Mouse (Mus musculus): ENCODE results near the gene Iah1. TPM values are rescaled to one million over a fixed set of nuclear protein-coding genes. Genes with fewer than 3 reads are reported as not detected.

Gene Iah1
- polyA plus RNA-seq, 1 experiment from 2014 or later = 48.7 TPM

GRCm38 (mm10) chr12:21350113-21350876, 34.1 kb downstream of the Iah1 start:
- 89% methylated on average over 7 of the region's 7 CpGs for WGBS

GRCm38 (mm10) chr12:21353681-21354080, 37.5 kb downstream of the Iah1 start:
- Histone ChIP-seq H3K9ac (ENCODE audit: low read length) (no peak overlapping the region), H3K27me3 (ENCODE audit: control insufficient read depth, insufficient read depth, low read length) (no peaks in the 10 kb centered on the region), H3K36me3 (ENCODE audit: control insufficient read depth, insufficient read depth, low read length) (peaks cover 62% of the 10 kb centered on the region), H3K4me2 (ENCODE audit: low read length) (no peak overlapping the region), H3K27ac (replicated peaks in 1 of 2; ENCODE audit: control insufficient read depth in 1 of 2, insufficient read depth in 1 of 2, low read depth in 2 of 2, low read length in 2 of 2) (no peak overlapping the region), H3K9me3 (ENCODE audit: control insufficient read depth, low read length) (peaks cover 6% of the 10 kb centered on the region; the same call in 1 of the 2 replicates), H3K4me3 (ENCODE audit: control insufficient read depth in 1 of 2, insufficient read depth in 1 of 2, low read depth in 1 of 2, low read length in 2 of 2) (no peak overlapping the region), H3K4me1 (ENCODE audit: control insufficient read depth in 2 of 2, insufficient read depth in 2 of 2, low read length in 2 of 2) (no peaks in the 10 kb centered on the region)
- WGBS = 94% methylated on average over 8 of the region's 8 CpGs
- ATAC-seq (ENCODE audit: insufficient number of reproducible peaks, insufficient read depth, low FRiP score, low read depth) = no peak

More at GRCm38 (mm10) chr12:21350113-21350876, 34.1 kb downstream of the Iah1 start:
- Histone ChIP-seq H3K9ac (ENCODE audit: low read length) (no peak overlapping the region), H3K9me3 (ENCODE audit: control insufficient read depth, low read length) (peaks cover 6% of the 10 kb centered on the region; the same call in 1 of the 2 replicates), H3K27me3 (ENCODE audit: control insufficient read depth, insufficient read depth, low read length) (no peaks in the 10 kb centered on the region), H3K4me3 (ENCODE audit: control insufficient read depth in 1 of 2, insufficient read depth in 1 of 2, low read depth in 1 of 2, low read length in 2 of 2) (no peak overlapping the region), H3K36me3 (ENCODE audit: control insufficient read depth, insufficient read depth, low read length) (peaks cover 76% of the 10 kb centered on the region), H3K27ac (replicated peaks in 1 of 2; ENCODE audit: control insufficient read depth in 1 of 2, insufficient read depth in 1 of 2, low read depth in 2 of 2, low read length in 2 of 2) (no peak overlapping the region), H3K4me2 (ENCODE audit: low read length) (no peak overlapping the region), H3K4me1 (ENCODE audit: control insufficient read depth in 2 of 2, insufficient read depth in 2 of 2, low read length in 2 of 2) (no peaks in the 10 kb centered on the region)
- ATAC-seq (ENCODE audit: insufficient number of reproducible peaks, insufficient read depth, low FRiP score, low read depth) = no peak

GRCm38 (mm10) chr12:21362686-21363085, 46.5 kb downstream of the Iah1 start:
- ATAC-seq (ENCODE audit: insufficient number of reproducible peaks, insufficient read depth, low FRiP score, low read depth) = no peak

GRCm38 (mm10) chr12:21363195-21363594, 47.0 kb downstream of the Iah1 start:
- Histone ChIP-seq H3K9ac (ENCODE audit: low read length) (no peak overlapping the region), H3K4me2 (ENCODE audit: low read length) (no peak overlapping the region), H3K27ac (replicated peaks in 1 of 2; ENCODE audit: control insufficient read depth in 1 of 2, insufficient read depth in 1 of 2, low read depth in 2 of 2, low read length in 2 of 2) (no peak overlapping the region), H3K36me3 (ENCODE audit: control insufficient read depth, insufficient read depth, low read length) (peaks cover 11% of the 10 kb centered on the region), H3K9me3 (ENCODE audit: control insufficient read depth, low read length) (no peaks in the 10 kb centered on the region), H3K4me3 (ENCODE audit: control insufficient read depth in 1 of 2, insufficient read depth in 1 of 2, low read depth in 1 of 2, low read length in 2 of 2) (no peak overlapping the region), H3K27me3 (ENCODE audit: control insufficient read depth, insufficient read depth, low read length) (no peaks in the 10 kb centered on the region), H3K4me1 (ENCODE audit: control insufficient read depth in 2 of 2, insufficient read depth in 2 of 2, low read length in 2 of 2) (no peaks in the 10 kb centered on the region; a peak in 1 of 4 replicates)
- WGBS = 93% methylated on average over 3 of the region's 3 CpGs
- ATAC-seq (ENCODE audit: insufficient number of reproducible peaks, insufficient read depth, low FRiP score, low read depth) = no peak

More at GRCm38 (mm10) chr12:21362686-21363085, 46.5 kb downstream of the Iah1 start:
- peaks cover 14% of the 10 kb centered on the region for H3K36me3 ChIP-seq (ENCODE audit: control insufficient read depth, insufficient read depth, low read length)
- H3K4me2 ChIP-seq (ENCODE audit: low read length) = no peak overlapping the region
- no peak overlapping the region for H3K9ac ChIP-seq (ENCODE audit: low read length)
- no peaks in the 10 kb centered on the region for H3K27me3 ChIP-seq (ENCODE audit: control insufficient read depth, insufficient read depth, low read length)
- H3K9me3 ChIP-seq (ENCODE audit: control insufficient read depth, low read length) = no peaks in the 10 kb centered on the region
- H3K27ac ChIP-seq (replicated peaks in 1 of 2; ENCODE audit: control insufficient read depth in 1 of 2, insufficient read depth in 1 of 2, low read depth in 2 of 2, low read length in 2 of 2) = no peak overlapping the region
- 49% methylated on average over 2 of the region's 2 CpGs for WGBS
- H3K4me3 ChIP-seq (ENCODE audit: control insufficient read depth in 1 of 2, insufficient read depth in 1 of 2, low read depth in 1 of 2, low read length in 2 of 2) = no peak overlapping the region
- no peaks in the 10 kb centered on the region; a peak in 1 of 4 replicates for H3K4me1 ChIP-seq (ENCODE audit: control insufficient read depth in 2 of 2, insufficient read depth in 2 of 2, low read length in 2 of 2)

GRCm38 (mm10) chr12:21364624-21365435, 48.6 kb downstream of the Iah1 start:
- H3K4me1 ChIP-seq (ENCODE audit: control insufficient read depth in 2 of 2, insufficient read depth in 2 of 2, low read length in 2 of 2) = no peaks in the 10 kb centered on the region; a peak in 1 of 4 replicates
- ATAC-seq (ENCODE audit: insufficient number of reproducible peaks, insufficient read depth, low FRiP score, low read depth) = no peak
- WGBS = 71% methylated on average over 10 of the region's 10 CpGs

GRCm38 (mm10) chr12:21368376-21369086, 52.3 kb downstream of the Iah1 start:
- whole genome bisulfite sequencing = 86% methylated on average over 9 of the region's 9 CpGs
- Histone ChIP-seq H3K4me3 (ENCODE audit: control insufficient read depth in 1 of 2, insufficient read depth in 1 of 2, low read depth in 1 of 2, low read length in 2 of 2) (no peak overlapping the region), H3K9ac (ENCODE audit: low read length) (no peak overlapping the region), H3K4me1 (ENCODE audit: control insufficient read depth in 2 of 2, insufficient read depth in 2 of 2, low read length in 2 of 2) (peaks cover 0 to 5% of the 10 kb centered on the region in 2 experiments; a peak in 2 of 4 replicates), H3K36me3 (ENCODE audit: control insufficient read depth, insufficient read depth, low read length) (peaks cover 5% of the 10 kb centered on the region; the same call in 1 of the 2 replicates), H3K4me2 (ENCODE audit: low read length) (no peak overlapping the region), H3K9me3 (ENCODE audit: control insufficient read depth, low read length) (no peaks in the 10 kb centered on the region), H3K27me3 (ENCODE audit: control insufficient read depth, insufficient read depth, low read length) (no peaks in the 10 kb centered on the region), H3K27ac (replicated peaks in 1 of 2; ENCODE audit: control insufficient read depth in 1 of 2, insufficient read depth in 1 of 2, low read depth in 2 of 2, low read length in 2 of 2) (no peak overlapping the region)
- no peak for ATAC-seq (ENCODE audit: insufficient number of reproducible peaks, insufficient read depth, low FRiP score, low read depth)

More at GRCm38 (mm10) chr12:21364624-21365435, 48.6 kb downstream of the Iah1 start:
- no peaks in the 10 kb centered on the region for H3K27me3 ChIP-seq (ENCODE audit: control insufficient read depth, insufficient read depth, low read length)
- peaks cover 14% of the 10 kb centered on the region for H3K36me3 ChIP-seq (ENCODE audit: control insufficient read depth, insufficient read depth, low read length)
- no peak overlapping the region for H3K27ac ChIP-seq (replicated peaks in 1 of 2; ENCODE audit: control insufficient read depth in 1 of 2, insufficient read depth in 1 of 2, low read depth in 2 of 2, low read length in 2 of 2)
- H3K9me3 ChIP-seq (ENCODE audit: control insufficient read depth, low read length) = no peaks in the 10 kb centered on the region
- H3K9ac ChIP-seq (ENCODE audit: low read length) = no peak overlapping the region
- H3K4me2 ChIP-seq (ENCODE audit: low read length) = no peak overlapping the region
- no peak overlapping the region for H3K4me3 ChIP-seq (ENCODE audit: control insufficient read depth in 1 of 2, insufficient read depth in 1 of 2, low read depth in 1 of 2, low read length in 2 of 2)

- 89% methylated on average over 5 of the region's 5 CpGs for WGBS
- ATAC-seq (ENCODE audit: insufficient number of reproducible peaks, insufficient read depth, low FRiP score, low read depth) = no peak
Observed at GRCm38 (mm10) chr12:21369087-21369410, 52.9 kb downstream of the Iah1 start.

More at GRCm38 (mm10) chr12:21369087-21369410, 52.9 kb downstream of the Iah1 start:
- peaks cover 0 to 5% of the 10 kb centered on the region in 2 experiments; a peak in 2 of 4 replicates for H3K4me1 ChIP-seq (ENCODE audit: control insufficient read depth in 2 of 2, insufficient read depth in 2 of 2, low read length in 2 of 2)
- no peak overlapping the region for H3K27ac ChIP-seq (replicated peaks in 1 of 2; ENCODE audit: control insufficient read depth in 1 of 2, insufficient read depth in 1 of 2, low read depth in 2 of 2, low read length in 2 of 2)
- peaks cover 5% of the 10 kb centered on the region; the same call in 1 of the 2 replicates for H3K36me3 ChIP-seq (ENCODE audit: control insufficient read depth, insufficient read depth, low read length)
- H3K9me3 ChIP-seq (ENCODE audit: control insufficient read depth, low read length) = no peaks in the 10 kb centered on the region
- H3K27me3 ChIP-seq (ENCODE audit: control insufficient read depth, insufficient read depth, low read length) = no peaks in the 10 kb centered on the region
- no peak overlapping the region for H3K9ac ChIP-seq (ENCODE audit: low read length)
- no peak overlapping the region for H3K4me3 ChIP-seq (ENCODE audit: control insufficient read depth in 1 of 2, insufficient read depth in 1 of 2, low read depth in 1 of 2, low read length in 2 of 2)
- H3K4me2 ChIP-seq (ENCODE audit: low read length) = no peak overlapping the region

Measured in heart, embryonic 14.5 days (tissue).